Mouse (Mus musculus): Measurements from ENCODE around the gene Map3k21.

Map3k21 gene

GRCm38 (mm10) chr8:125971336-125971735 is 61.1 kb downstream of the Map3k21 start:
- DNase-seq (ENCODE audit: low spot score in 2 of 2): no peak

- no peak for DNase-seq (ENCODE audit: low spot score in 2 of 2)
Measured at GRCm38 (mm10) chr8:125975981-125976380, 65.7 kb downstream of the Map3k21 start.

- DNase-seq (ENCODE audit: low spot score in 2 of 2): no peak
Measured at GRCm38 (mm10) chr8:125980826-125981225, 70.6 kb downstream of the Map3k21 start.

GRCm38 (mm10) chr8:125983515-125983914 is 73.3 kb downstream of the Map3k21 start:
- no peak for DNase-seq (ENCODE audit: low spot score in 2 of 2)

- no peak for DNase-seq (ENCODE audit: low spot score in 2 of 2)
Measured at GRCm38 (mm10) chr8:125984140-125984539, 73.9 kb downstream of the Map3k21 start.

GRCm38 (mm10) chr8:125985364-125985763 is 75.1 kb downstream of the Map3k21 start:
- DNase-seq (ENCODE audit: low spot score in 2 of 2): no peak

- DNase-seq (ENCODE audit: low spot score in 2 of 2): no peak
Measured at GRCm38 (mm10) chr8:125986999-125987589, 76.8 kb downstream of the Map3k21 start.

- DNase-seq (ENCODE audit: low spot score in 2 of 2): no peak
Measured at GRCm38 (mm10) chr8:125987996-125988395, 77.7 kb downstream of the Map3k21 start.

- no peak for DNase-seq (ENCODE audit: low spot score in 2 of 2)
Measured at GRCm38 (mm10) chr8:125993636-125994035, 83.4 kb downstream of the Map3k21 start.

GRCm38 (mm10) chr8:125995101-125995986 is 85.1 kb downstream of the Map3k21 start, which contains the start of gene Kcnk1:
Kcnk1 (plus strand) TSS chr8:125995170.
- no peak for DNase-seq (ENCODE audit: low spot score in 2 of 2)

GRCm38 (mm10) chr8:125996031-125996839 is 86.0 kb downstream of the Map3k21 start:
- no peak for DNase-seq (ENCODE audit: low spot score in 2 of 2)

GRCm38 (mm10) chr8:125996980-125997379 is 86.7 kb downstream of the Map3k21 start:
- DNase-seq (ENCODE audit: low spot score in 2 of 2): no peak

Measured in spleen, postnatal 10 days (tissue).